Mouse (Mus musculus) left cerebral cortex, postnatal 36 days (tissue): ENCODE data around the gene Pgrmc1. TPM values are rescaled to one million over a fixed set of nuclear protein-coding genes. Genes with fewer than 3 reads are reported as not detected.
A peak's percentile ranks its signal among the peaks of the same experiment; 100 is the strongest.
"Not testable (repeated sequence)": the region's sequence is repeated elsewhere in the genome, so short reads cannot be mapped to it uniquely, and the experiment has no call there.

ENCODE experiments used
- DNase-seq, 2 experiments: peaks; one replicate each; pipeline ENCODE4 v3.0.0; 2021 to 2022; ENCODE audit warnings: low spot score in 2 of 2, mixed read lengths in 1 of 2
- intact Hi-C: fragments of 180-260 bp; cut with DNase I; formaldehyde crosslinking; loops from one replicate; pipeline ENCODE4 v1.15.1; 2025
- total RNA-seq, 2 experiments: library from RNA; stranded (reverse); gene quantifications; 2 replicates each; pipeline ENCODE4 v1.2.3; 2021

Gene Pgrmc1
- total RNA-seq = 100 to 1,000 TPM; 279 to 291 TPM

- intact Hi-C loops = no loop called here
- peak; percentile 78 to 81 for DNase-seq
Measured at GRCm38 (mm10) chrX:36597707-36598389, at the start of gene Pgrmc1. TSS of gene Pgrmc1 (plus strand) at chrX:36598206.

GRCm38 (mm10) chrX:36548798-36549197 lies 49.2 kb upstream of the Pgrmc1 start:
- no peak for DNase-seq
- intact Hi-C loops = no loop called here

GRCm38 (mm10) chrX:36550906-36551305 lies 47.1 kb upstream of the Pgrmc1 start:
- intact Hi-C loops = no loop called here
- peak in 1 of 2 experiments; percentile 7 for DNase-seq

DNA sequence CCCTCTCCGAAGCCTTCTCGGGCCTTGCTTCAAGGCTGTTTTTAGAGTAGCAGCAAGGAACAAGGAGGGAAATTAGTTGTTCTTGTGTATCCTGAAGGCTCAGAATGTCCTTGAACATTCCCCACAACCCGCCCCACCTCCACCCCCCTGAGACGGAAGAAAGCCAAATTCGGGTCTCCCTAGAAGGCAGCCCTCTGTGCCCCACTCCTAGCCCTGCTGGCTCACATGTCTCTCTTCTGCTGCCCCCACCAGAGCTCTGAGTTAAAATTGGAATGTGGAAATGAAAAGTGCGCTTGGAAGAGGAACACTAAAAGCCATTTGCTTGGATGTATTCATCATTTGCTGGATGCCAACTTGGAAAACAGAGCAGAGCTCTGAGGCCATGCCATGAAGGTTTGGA lies 46.7 kb upstream of the Pgrmc1 start:
- DNase-seq = no peak
- intact Hi-C loops = no loop called here

GRCm38 (mm10) chrX:36552055-36552587 lies 45.9 kb upstream of the Pgrmc1 start:
- intact Hi-C loops = no loop called here
- DNase-seq = peak; percentile 15 to 27

DNA sequence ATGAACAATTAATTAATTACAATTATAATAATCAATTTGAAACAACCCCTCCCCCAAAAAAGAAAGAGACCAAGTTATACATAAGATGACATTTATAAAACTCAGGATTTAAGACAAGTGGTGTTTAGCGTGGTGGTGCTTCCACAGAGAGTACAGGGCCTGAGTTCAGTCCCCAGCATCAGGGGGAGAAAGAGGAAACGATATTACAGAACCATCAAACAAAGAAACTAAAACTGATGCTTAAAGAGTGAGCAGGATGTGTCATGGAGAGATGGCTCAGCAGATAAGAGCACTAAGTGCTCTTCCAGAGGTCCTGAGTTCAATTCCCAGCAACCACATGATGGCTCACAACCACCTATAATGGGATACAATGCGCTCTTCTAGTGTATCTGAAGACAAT lies 45.3 kb upstream of the Pgrmc1 start:
- intact Hi-C loops = no loop called here
- no peak for DNase-seq

DNA sequence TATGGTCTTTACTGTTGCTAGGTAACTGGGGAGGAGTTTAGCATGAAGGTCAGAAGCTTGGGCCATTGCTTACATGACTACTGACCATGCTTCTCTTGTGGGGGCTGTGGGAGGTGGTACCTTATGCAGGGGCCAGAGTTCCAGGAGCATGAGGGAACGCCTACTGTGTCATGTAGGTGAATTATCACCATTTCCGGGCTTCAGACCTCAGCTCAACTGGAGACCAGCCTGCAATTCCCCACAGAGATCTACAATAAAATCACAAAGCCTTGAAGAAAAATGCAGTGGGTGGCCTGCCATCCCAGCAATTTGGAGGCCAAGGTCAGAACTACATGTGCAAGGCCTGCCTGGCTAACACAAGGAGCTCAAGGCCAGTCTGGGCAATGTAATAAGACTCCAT lies 42.8 kb upstream of the Pgrmc1 start:
- intact Hi-C loops, DNase-seq: not testable (repeated sequence)

GRCm38 (mm10) chrX:36560170-36560569 lies 37.8 kb upstream of the Pgrmc1 start:
- intact Hi-C loops = no loop called here
- no peak for DNase-seq

DNA sequence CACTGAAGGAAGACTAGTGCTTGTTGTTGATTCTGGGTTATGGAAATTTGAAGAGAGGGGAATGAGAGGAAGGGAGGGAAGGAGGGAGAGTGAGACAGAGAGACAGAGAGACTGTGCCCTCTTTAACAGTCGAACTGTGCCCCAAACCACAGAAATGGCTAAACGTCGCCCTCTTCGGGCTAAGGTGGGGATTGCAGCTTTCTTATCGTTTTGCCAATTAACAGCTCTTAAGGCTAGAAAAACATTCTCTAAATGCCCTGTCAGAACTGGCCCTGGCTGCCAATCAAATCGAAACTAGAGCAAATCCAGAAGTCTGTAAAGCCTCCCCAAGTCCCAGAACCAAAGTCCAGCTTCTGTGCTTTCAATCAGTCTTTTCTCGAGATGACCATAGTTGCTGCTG lies 36.4 kb upstream of the Pgrmc1 start:
- peak; percentile 49 to 59 for DNase-seq
- intact Hi-C loops = loop anchor here (2.0 kb wide), 1 partner anchor 27 kb away; no protein-coding TSS in a partner anchor

GRCm38 (mm10) chrX:36562079-36562478 lies 35.9 kb upstream of the Pgrmc1 start:
- intact Hi-C loops = loop anchor here (2.0 kb wide), 1 partner anchor 27 kb away; no protein-coding TSS in a partner anchor
- no peak for DNase-seq

DNA sequence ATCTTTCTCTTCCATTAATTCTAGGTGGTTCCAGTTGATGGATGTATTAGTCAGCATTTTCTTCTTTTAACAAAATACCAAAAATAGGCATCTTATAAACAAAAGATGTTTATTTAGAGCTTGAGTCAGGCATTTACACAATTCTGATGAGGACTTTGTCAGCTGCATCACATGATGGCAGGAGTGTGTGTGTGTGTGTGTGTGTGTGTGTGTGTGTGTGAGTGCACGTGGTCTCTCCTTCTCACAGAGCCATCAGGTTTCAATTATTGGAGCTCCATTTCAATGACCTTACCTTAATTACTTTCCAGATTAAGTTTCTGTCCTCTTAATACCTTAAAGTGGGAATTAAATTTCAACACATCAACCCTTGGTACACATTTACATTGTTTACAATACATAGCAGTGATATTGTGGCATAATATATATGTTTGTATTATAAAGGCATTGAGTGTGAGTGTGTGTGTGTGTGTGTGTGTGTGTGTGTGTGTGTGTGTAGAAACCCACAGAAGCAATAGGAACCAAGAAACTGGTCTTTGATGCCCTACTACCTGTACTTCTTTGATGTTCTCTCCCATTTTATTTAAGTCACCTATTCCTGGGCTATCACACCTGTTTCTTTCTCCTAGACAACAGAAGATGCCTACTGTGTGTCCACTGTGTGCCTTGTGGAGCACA lies 11.2 kb upstream of the Pgrmc1 start:
- no peak for DNase-seq
- intact Hi-C loops = no loop called here

DNA sequence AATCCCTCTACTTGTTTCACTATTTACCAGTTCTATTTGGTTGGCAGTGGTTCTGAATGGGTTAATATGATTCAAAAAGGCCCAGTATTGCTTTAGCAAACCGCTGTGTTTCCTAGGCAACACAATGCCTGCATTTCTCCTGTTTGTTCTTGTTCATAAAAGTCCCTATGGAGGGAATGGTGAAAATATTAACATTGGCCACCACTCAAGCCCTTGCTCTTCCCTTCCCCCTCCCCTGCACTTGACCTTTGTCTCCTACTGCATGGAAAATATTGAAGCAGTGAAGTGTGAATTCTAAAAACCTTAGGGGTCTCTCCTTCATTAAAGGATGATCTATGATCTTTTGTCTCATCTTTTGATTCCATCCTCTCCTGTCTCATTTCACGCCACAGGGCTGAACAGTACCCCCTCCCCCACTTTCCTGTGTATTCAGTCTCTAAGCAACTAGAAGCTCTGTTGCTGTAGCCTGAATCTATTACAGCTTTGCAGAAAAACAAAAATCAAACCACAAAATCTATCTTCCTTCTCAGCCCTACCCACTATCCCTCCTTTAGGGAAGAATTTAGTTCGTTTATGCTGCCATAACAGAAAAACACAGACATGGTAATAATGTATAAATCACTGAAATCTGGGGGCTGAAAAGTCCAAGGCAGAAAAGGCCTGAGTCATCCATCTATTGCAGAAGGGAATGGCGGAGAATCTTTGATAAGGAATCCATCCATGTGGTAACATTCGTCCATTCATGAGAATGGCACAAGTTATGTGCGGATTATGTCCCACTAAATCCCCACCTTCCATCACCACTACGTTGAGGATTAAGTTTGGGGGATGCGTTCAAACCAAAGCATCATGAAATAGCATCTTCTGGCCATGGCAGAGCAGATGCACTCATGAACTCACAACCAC lies 10.4 kb upstream of the Pgrmc1 start:
- intact Hi-C loops = no loop called here
- no peak for DNase-seq

GRCm38 (mm10) chrX:36590266-36590665 lies 7.7 kb upstream of the Pgrmc1 start:
- intact Hi-C loops = no loop called here
- DNase-seq = no peak

DNA sequence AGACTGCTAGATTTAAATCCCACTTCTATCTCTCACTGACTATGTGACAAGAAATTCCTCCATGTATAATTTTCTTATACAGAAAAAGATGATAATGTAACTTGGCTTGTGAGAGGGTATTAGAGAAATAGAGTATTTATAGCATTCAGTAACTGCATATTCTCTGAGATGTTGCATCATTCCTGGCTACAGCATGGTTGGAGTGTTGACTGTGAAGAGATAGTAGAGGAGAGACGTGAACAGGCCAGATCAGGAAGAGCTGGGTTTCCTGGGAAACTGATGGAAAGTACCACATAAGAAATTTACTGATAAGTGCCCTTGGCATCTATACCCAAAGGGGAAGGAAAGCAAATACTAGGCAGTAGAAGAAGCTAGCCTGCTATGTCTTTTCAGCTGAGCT lies 6.9 kb upstream of the Pgrmc1 start:
- intact Hi-C loops = no loop called here
- DNase-seq = no peak

GRCm38 (mm10) chrX:36591539-36591938 lies 6.5 kb upstream of the Pgrmc1 start:
- no peak for DNase-seq
- intact Hi-C loops = no loop called here

- intact Hi-C loops = no loop called here
Measured at GRCm38 (mm10) chrX:36595247-36595646, 2.8 kb upstream of the Pgrmc1 start.

GRCm38 (mm10) chrX:36596483-36597120 lies 1.4 kb upstream of the Pgrmc1 start:
- DNase-seq, intact Hi-C loops: not testable (repeated sequence)

More at GRCm38 (mm10) chrX:36595247-36595646, 2.8 kb upstream of the Pgrmc1 start:
- DNase-seq = no peak

DNA sequence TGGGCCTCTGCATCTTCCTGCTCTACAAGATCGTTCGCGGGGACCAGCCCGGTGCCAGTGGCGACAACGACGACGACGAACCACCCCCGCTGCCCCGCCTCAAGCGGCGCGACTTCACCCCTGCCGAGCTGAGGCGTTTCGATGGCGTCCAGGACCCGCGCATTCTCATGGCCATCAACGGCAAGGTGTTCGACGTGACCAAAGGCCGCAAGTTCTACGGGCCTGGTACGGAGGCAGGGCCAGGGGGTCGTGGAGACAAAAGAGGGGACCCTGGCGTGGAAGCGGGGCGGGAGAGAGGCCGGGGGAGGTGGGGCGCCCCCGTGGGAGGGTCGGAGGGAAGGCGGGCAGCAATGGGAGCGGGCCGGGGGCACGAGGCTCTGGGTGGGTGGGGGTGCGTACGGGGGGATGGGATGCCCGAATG lies 394 bp downstream of the Pgrmc1 start:
- intact Hi-C loops = no loop called here
- DNase-seq = no peak

- DNase-seq = peak in 1 of 2 experiments; percentile 9
- intact Hi-C loops = no loop called here
Measured at GRCm38 (mm10) chrX:36598861-36599344, 897 bp downstream of the Pgrmc1 start.
